Mouse (Mus musculus) G1E (cell line): ENCODE results near the gene Speer4f1.

Experiments
- CTCF ChIP-seq: IDR thresholded peaks from 2 replicates; pipeline ENCODE4 v1.5.1; 2012; ENCODE audit warnings: low read depth, low read length, inconsistent platforms, mixed read lengths
- GATA1 ChIP-seq: IDR thresholded peaks from 2 replicates; pipeline ENCODE4 v1.6.1; 2012; ENCODE audit warnings: borderline replicate concordance, low read length, inconsistent platforms, mixed read lengths
- GATA2 ChIP-seq: IDR thresholded peaks from 2 replicates; pipeline ENCODE4 v1.6.1; 2012; ENCODE audit warnings: low read depth, low read length, inconsistent platforms, borderline replicate concordance
- POLR2AphosphoS5 ChIP-seq: IDR thresholded peaks from 2 replicates; pipeline ENCODE4 v1.6.1; 2012; ENCODE audit warnings: low read depth, low read length, inconsistent platforms; ENCODE audit not compliant: insufficient replicate concordance
- TAL1 ChIP-seq: conservative IDR thresholded peaks from 2 replicates; pipeline ENCODE4 v1.6.1; 2012; ENCODE audit warnings: low read depth, low read length, inconsistent platforms, mixed read lengths

DNA sequence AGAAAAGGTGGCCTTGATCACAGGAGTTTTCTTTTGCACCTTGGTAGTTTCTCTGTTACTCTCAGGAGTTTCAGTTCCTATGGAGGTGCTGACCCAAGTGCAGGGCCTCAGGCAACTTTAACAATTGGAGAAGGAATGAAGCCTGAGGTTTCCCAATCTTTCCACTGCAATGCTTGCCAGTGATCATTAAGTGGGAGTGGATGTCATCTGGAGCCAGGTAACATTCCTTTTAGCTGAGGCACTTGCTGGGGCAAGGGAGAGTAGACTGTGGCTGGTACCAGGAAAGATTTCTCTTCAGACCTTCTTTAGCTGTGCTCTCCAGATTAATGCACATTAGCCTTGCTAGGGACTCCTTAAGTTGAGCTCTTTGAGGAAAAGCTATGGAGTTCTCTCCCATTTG lies 29.6 kb downstream of the Speer4f1 start:
- no peak for TF ChIP-seq CTCF
- TF ChIP-seq GATA1: no peak
- no peak for TF ChIP-seq POLR2AphosphoS5
- no peak for TF ChIP-seq GATA2
- no peak for TF ChIP-seq TAL1
